Mouse (Mus musculus): ENCODE results near the gene Gm4881. TPM values are rescaled to one million over a fixed set of nuclear protein-coding genes. Genes with fewer than 3 reads are reported as not detected.
A peak's percentile ranks its signal among the peaks of the same experiment; 100 is the strongest.

Gm4881 gene
- polyA plus RNA-seq, 1 experiment: 1.6 TPM

- peak; percentile 29; the same call in 1 of the 2 replicates for TF ChIP-seq CTCF (IDR thresholded peaks at IDR 0.05; ENCODE audit: control insufficient read depth, insufficient read depth, insufficient replicate concordance, low read depth, low read length)
- no peak for TF ChIP-seq POLR2A (IDR thresholded peaks at IDR 0.05; ENCODE audit: control insufficient read depth, low read depth, low read length)
- Histone ChIP-seq H3K27me3 (ENCODE audit: control insufficient read depth, insufficient read depth, low read length) (no peaks in the 10 kb centered on the region), H3K36me3 (ENCODE audit: control insufficient read depth, insufficient read depth, low read length) (no peaks in the 10 kb centered on the region), H3K4me3 (ENCODE audit: control insufficient read depth, low read depth, low read length) (no peak overlapping the region), H3K4me1 (ENCODE audit: control insufficient read depth, insufficient read depth, low read length) (peaks cover 3% of the 10 kb centered on the region; the same call in 1 of the 2 replicates), H3K27ac (ENCODE audit: control insufficient read depth, insufficient read depth, low read depth, low read length) (no peak overlapping the region)
Measured at GRCm38 (mm10) chr7:24904936-24905335, 39.4 kb downstream of the Gm4881 start.

- Histone ChIP-seq H3K4me1 (ENCODE audit: control insufficient read depth, insufficient read depth, low read length) (peaks cover 3% of the 10 kb centered on the region; the same call in 1 of the 2 replicates), H3K27ac (ENCODE audit: control insufficient read depth, insufficient read depth, low read depth, low read length) (no peak overlapping the region), H3K36me3 (ENCODE audit: control insufficient read depth, insufficient read depth, low read length) (no peaks in the 10 kb centered on the region), H3K4me3 (ENCODE audit: control insufficient read depth, low read depth, low read length) (peak overlapping the region; percentile 76), H3K27me3 (ENCODE audit: control insufficient read depth, insufficient read depth, low read length) (no peaks in the 10 kb centered on the region)
- TF ChIP-seq POLR2A (IDR thresholded peaks at IDR 0.05; ENCODE audit: control insufficient read depth, low read depth, low read length) (peak; percentile 47; the same call in 1 of the 2 replicates), CTCF (IDR thresholded peaks at IDR 0.05; ENCODE audit: control insufficient read depth, insufficient read depth, insufficient replicate concordance, low read depth, low read length) (no peak)
Measured at GRCm38 (mm10) chr7:24904070-24904483, 40.2 kb downstream of the Gm4881 start.

GRCm38 (mm10) chr7:24903444-24903825 lies 40.9 kb downstream of the Gm4881 start:
- Histone ChIP-seq H3K27me3 (ENCODE audit: control insufficient read depth, insufficient read depth, low read length) (no peaks in the 10 kb centered on the region), H3K4me3 (ENCODE audit: control insufficient read depth, low read depth, low read length) (peak overlapping the region; percentile 71), H3K36me3 (ENCODE audit: control insufficient read depth, insufficient read depth, low read length) (no peaks in the 10 kb centered on the region), H3K27ac (ENCODE audit: control insufficient read depth, insufficient read depth, low read depth, low read length) (peak overlapping the region; percentile 39; the same call in 1 of the 2 replicates), H3K4me1 (ENCODE audit: control insufficient read depth, insufficient read depth, low read length) (peaks cover 3% of the 10 kb centered on the region; the same call in 1 of the 2 replicates)
- TF ChIP-seq POLR2A (IDR thresholded peaks at IDR 0.05; ENCODE audit: control insufficient read depth, low read depth, low read length): no peak

GRCm38 (mm10) chr7:24902630-24903443 lies 41.5 kb downstream of the Gm4881 start, which contains the start of gene Arhgef1:
TSS of gene Arhgef1 (plus strand) at chr7:24902912.
- Histone ChIP-seq H3K4me1 (ENCODE audit: control insufficient read depth, insufficient read depth, low read length) (peaks cover 3% of the 10 kb centered on the region; the same call in 1 of the 2 replicates), H3K27me3 (ENCODE audit: control insufficient read depth, insufficient read depth, low read length) (no peaks in the 10 kb centered on the region), H3K36me3 (ENCODE audit: control insufficient read depth, insufficient read depth, low read length) (no peaks in the 10 kb centered on the region), H3K27ac (ENCODE audit: control insufficient read depth, insufficient read depth, low read depth, low read length) (peak within 1 kb of the TSS; percentile 56), H3K4me3 (ENCODE audit: control insufficient read depth, low read depth, low read length) (peak within 1 kb of the TSS; percentile 71)
- TF ChIP-seq CTCF (IDR thresholded peaks at IDR 0.05; ENCODE audit: control insufficient read depth, insufficient read depth, insufficient replicate concordance, low read depth, low read length) (no peak), POLR2A (IDR thresholded peaks at IDR 0.05; ENCODE audit: control insufficient read depth, low read depth, low read length) (no peak)

GRCm38 (mm10) chr7:24902264-24902629 lies 42.0 kb downstream of the Gm4881 start:
- peaks cover 3% of the 10 kb centered on the region; the same call in 1 of the 2 replicates for H3K4me1 ChIP-seq (ENCODE audit: control insufficient read depth, insufficient read depth, low read length)
- peak overlapping the region; percentile 56; the same call in 1 of the 2 replicates for H3K27ac ChIP-seq (ENCODE audit: control insufficient read depth, insufficient read depth, low read depth, low read length)
- H3K4me3 ChIP-seq (ENCODE audit: control insufficient read depth, low read depth, low read length): peak overlapping the region; percentile 71
- no peaks in the 10 kb centered on the region for H3K36me3 ChIP-seq (ENCODE audit: control insufficient read depth, insufficient read depth, low read length)
- no peak for TF ChIP-seq POLR2A (IDR thresholded peaks at IDR 0.05; ENCODE audit: control insufficient read depth, low read depth, low read length)
- no peak for TF ChIP-seq CTCF (IDR thresholded peaks at IDR 0.05; ENCODE audit: control insufficient read depth, insufficient read depth, insufficient replicate concordance, low read depth, low read length)
- no peaks in the 10 kb centered on the region for H3K27me3 ChIP-seq (ENCODE audit: control insufficient read depth, insufficient read depth, low read length)

- Histone ChIP-seq H3K27me3 (ENCODE audit: control insufficient read depth, insufficient read depth, low read length) (no peaks in the 10 kb centered on the region), H3K36me3 (ENCODE audit: control insufficient read depth, insufficient read depth, low read length) (no peaks in the 10 kb centered on the region), H3K4me1 (ENCODE audit: control insufficient read depth, insufficient read depth, low read length) (peaks cover 3% of the 10 kb centered on the region; the same call in 1 of the 2 replicates), H3K27ac (ENCODE audit: control insufficient read depth, insufficient read depth, low read depth, low read length) (no peak overlapping the region), H3K4me3 (ENCODE audit: control insufficient read depth, low read depth, low read length) (no peak overlapping the region)
- TF ChIP-seq CTCF (IDR thresholded peaks at IDR 0.05; ENCODE audit: control insufficient read depth, insufficient read depth, insufficient replicate concordance, low read depth, low read length): no peak
- no peak for TF ChIP-seq POLR2A (IDR thresholded peaks at IDR 0.05; ENCODE audit: control insufficient read depth, low read depth, low read length)
Measured at GRCm38 (mm10) chr7:24901842-24902241, 42.5 kb downstream of the Gm4881 start.

- no peaks in the 10 kb centered on the region for H3K27me3 ChIP-seq (ENCODE audit: control insufficient read depth, insufficient read depth, low read length)
- peaks cover 3% of the 10 kb centered on the region; the same call in 1 of the 2 replicates for H3K4me1 ChIP-seq (ENCODE audit: control insufficient read depth, insufficient read depth, low read length)
- TF ChIP-seq POLR2A (IDR thresholded peaks at IDR 0.05; ENCODE audit: control insufficient read depth, low read depth, low read length): no peak
- TF ChIP-seq CTCF (IDR thresholded peaks at IDR 0.05; ENCODE audit: control insufficient read depth, insufficient read depth, insufficient replicate concordance, low read depth, low read length): no peak
- no peak overlapping the region for H3K27ac ChIP-seq (ENCODE audit: control insufficient read depth, insufficient read depth, low read depth, low read length)
- H3K36me3 ChIP-seq (ENCODE audit: control insufficient read depth, insufficient read depth, low read length): no peaks in the 10 kb centered on the region
- H3K4me3 ChIP-seq (ENCODE audit: control insufficient read depth, low read depth, low read length): no peak overlapping the region
Measured at GRCm38 (mm10) chr7:24901114-24901513, 43.2 kb downstream of the Gm4881 start.
